Mouse (Mus musculus): Measurements from ENCODE around the gene Plxna1.
A peak's percentile ranks its signal among the peaks of the same experiment; 100 is the strongest.

The Plxna1 gene

GRCm38 (mm10) chr6:89362281-89363106 is at the start of gene Plxna1:
Gene Plxna1, minus strand, starts transcription at chr6:89362620.
- peak; percentile 79 for DNase-seq

- no peak for DNase-seq
These were observed 46.6 kb upstream of the Plxna1 start for GRCm38 (mm10) chr6:89409041-89409440.

- DNase-seq, result no peak
These were observed 45.8 kb upstream of the Plxna1 start for GRCm38 (mm10) chr6:89408259-89408658.

GRCm38 (mm10) chr6:89407247-89407889 is 44.9 kb upstream of the Plxna1 start:
- DNase-seq, result no peak

DNA sequence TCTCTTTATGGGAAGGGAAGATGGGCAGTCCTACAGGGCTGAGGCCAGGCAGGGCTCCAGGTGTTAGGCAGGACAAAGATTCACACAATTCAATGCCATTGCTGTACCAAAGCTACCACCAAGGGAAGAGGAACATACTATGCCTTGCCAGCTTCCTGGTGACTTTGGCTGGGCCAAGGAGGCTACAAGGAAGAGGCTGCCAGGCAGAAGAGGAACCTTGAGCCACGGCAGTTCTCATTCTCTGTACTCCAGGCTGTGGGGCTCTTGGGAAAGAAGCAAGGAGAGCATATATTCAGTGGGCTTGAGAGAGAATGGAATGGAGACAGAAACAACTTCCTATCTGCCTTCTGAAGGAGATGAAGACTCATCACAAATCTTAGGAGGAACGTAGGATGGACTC is 42.5 kb upstream of the Plxna1 start:
- no peak for DNase-seq

GRCm38 (mm10) chr6:89403257-89404225 is 41.1 kb upstream of the Plxna1 start:
- peak; percentile 38 for DNase-seq

DNA sequence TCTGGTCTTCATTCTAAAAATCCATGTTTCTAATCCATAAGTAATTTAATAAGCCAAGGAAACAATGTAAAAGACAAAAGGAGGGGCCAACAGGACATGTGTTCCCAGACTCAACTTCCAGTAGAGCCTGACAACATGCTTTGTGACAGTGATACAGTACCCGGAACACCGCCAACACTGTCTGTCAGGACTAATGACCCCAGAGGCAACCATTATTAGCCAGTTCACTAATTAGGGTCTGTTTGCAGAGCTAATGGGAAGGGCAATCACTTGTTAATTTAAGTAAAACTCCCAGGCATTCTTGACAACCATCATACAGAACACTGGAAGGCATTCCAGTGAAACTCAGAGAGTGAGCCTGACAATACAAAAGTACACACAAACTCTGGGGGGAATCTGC is 40.0 kb upstream of the Plxna1 start:
- DNase-seq, result peak; percentile 21

GRCm38 (mm10) chr6:89399564-89399963 is 37.1 kb upstream of the Plxna1 start:
- DNase-seq, result no peak

DNA sequence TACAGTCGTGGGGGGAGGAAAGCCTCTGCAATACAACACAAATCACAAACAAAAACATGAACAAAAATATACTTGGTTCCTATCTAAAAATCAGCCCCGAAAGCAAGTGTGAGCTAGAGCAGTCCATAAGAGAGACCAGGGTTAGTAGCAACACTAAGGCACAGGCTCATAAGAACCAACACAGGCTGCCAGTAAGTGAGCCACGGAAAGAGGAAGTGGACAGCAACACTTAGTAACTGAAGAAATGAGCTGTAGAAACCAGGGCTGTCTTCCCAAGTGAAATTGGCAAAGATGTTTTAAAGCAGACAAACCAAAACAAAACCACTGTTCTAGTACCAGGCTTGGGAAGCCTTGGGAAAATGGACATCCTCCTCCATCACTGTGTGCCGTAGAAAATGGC is 35.5 kb upstream of the Plxna1 start:
- no peak for DNase-seq

DNA sequence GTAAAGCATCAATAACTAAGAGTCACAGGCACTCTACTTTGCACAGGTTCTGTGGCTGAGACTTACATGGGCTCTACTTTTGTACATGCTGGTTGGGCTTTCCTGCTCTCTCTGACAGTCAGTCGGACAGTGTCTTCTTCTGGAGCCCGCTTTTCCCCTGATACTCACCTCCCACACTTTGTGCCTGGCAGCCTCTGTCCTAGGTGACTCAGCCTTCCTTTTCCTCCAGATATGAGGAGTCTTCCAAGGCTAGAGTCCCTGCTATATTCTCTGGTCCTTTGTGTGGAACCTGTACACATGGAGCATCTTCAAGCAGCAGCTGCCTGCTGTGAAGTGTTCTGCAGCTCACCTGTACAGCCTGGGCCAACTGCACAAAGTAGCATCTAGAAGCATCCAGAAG is 31.4 kb upstream of the Plxna1 start:
- DNase-seq, result no peak

DNA sequence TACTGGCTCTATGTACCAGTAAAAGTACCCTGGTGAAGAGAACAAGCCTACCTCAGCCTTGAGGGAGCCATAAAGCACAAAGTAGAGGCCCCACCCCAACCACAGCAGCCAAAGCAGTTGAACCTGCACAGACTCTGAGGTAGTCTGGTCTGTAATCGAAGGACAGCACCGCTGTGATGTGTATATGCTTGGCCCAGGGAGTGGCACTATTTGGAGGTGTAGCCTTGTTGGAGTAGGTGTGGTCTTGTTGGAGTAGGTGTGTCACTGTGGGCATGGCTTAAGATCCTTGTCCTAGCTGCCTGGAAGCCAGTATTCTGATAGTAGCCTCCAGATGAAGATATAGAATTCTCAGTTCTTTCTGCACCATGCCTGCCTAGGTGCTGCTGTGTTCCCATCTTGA is 29.8 kb upstream of the Plxna1 start:
- DNase-seq, result no peak

DNA sequence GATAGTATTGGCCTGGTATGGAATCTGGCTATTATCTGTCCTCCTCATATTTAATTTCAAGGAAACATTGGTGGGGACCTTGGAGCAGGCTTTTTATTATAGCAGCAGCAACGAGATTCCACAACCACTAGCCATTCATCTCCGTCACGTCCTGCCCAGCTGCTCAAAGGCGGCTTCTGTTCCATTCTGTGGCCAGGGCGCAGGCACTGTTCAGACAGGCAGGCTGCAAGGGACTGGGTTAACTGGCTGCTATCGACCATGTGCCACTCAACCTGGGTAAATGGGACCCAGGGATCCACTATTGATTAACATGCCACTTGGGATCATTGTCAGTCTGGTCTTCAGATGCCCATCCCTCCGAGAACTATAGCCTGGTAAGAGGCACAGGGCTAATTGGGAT is 27.4 kb upstream of the Plxna1 start:
- DNase-seq, result no peak

DNA sequence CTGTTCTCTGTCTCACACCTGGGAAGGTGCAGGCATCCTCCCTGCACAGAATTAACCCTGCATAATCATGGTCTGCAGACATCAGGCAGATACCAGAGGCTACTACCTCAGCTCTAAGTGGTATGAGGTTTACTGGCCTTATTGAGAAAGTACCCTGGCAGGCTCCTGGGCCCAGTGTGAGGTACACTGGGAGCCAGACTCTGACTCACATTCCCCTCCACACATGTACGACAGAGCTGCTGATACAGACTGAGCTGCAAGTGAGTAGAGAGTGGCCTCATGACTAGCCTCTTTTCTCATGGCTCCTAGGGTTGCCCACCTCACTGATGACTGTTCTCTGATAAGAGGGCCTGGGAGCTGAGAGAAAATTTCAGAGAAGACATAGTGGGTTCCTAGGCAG is 24.5 kb upstream of the Plxna1 start:
- no peak for DNase-seq

- DNase-seq, result no peak
These were observed 22.3 kb upstream of the Plxna1 start for GRCm38 (mm10) chr6:89384699-89385098.

DNA sequence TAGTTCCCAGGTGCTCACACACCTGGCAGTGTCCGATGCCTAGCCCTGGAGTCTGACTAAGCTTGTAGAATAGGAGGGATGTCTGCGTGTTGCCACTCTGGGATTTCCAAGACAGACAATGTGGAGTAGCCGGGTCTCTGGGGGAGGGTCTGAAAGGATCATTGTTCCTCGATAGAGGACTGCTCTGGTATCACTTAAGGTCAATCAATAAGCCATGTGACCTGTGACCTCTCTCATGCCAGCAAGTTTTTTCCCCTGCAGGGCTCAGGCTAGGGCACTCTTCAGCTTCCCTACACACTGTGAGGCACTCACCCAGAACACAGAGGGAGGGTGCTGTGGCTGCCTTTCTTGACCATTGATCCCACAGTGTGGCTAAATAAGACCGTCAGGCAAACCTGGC is 19.4 kb upstream of the Plxna1 start:
- DNase-seq, result no peak

- no peak for DNase-seq
These were observed 18.8 kb upstream of the Plxna1 start for GRCm38 (mm10) chr6:89381172-89381571.

- no peak for DNase-seq
These were observed 18.3 kb upstream of the Plxna1 start for GRCm38 (mm10) chr6:89380751-89381150.

GRCm38 (mm10) chr6:89378264-89378663 is 15.8 kb upstream of the Plxna1 start:
- DNase-seq, result no peak

DNA sequence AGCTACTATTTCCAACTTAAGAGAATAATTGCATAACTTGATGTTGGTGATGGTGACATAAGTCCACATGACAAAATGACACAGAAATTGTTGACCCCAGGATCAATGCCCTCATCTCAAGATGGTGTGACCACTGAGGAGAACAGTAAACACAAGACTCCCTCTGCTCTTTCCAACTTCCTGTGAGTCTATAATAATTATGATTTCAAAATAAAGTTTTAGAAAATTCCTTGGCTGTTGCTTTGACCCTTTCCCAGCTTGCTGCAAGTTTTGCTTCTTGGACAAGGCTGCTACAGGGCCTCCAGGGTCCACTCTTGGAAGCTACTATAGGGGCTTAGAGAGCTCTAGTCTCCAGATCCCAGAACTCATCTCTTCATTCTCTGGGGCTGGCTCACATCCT is 6.4 kb upstream of the Plxna1 start:
- peak; percentile 39 for DNase-seq

DNA sequence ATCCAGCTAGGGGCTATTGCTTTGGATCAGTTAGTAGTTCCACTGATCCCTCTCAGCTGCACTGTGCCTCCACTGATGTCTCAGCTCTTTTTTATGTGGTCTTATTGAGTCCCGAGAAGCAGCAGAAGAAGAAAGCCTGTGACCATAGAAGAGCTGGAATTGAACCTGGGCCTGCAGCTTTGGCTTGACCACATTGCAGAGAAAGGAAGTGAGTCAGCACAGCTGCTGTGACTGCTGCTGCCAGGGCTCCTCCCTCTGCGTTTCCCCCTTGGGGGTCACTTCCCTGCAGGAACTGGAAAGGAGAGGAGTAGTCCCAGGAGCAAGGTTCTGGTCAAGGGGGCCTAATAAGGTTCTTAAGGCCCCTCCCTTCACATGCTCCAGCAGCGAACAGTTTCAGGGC is 1.9 kb upstream of the Plxna1 start:
- no peak for DNase-seq

DNA sequence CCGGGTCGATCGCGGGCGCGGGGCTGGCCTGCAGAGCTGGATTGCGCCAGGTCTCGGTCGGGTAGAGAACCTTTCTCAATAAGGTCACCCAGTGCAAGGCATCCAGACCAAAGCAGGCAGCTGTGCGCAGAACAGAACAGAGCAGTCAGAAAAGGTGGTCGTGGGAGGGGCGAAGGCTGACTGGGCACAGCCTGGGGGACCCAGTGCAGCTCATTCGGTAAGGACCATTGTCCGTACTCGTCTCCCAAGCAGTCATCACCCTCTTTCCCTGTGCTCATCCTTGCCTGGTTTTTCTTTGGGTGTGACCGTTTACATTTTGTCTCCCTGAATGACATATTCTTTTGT is 659 bp upstream of the Plxna1 start:
- DNase-seq, result no peak

DNA sequence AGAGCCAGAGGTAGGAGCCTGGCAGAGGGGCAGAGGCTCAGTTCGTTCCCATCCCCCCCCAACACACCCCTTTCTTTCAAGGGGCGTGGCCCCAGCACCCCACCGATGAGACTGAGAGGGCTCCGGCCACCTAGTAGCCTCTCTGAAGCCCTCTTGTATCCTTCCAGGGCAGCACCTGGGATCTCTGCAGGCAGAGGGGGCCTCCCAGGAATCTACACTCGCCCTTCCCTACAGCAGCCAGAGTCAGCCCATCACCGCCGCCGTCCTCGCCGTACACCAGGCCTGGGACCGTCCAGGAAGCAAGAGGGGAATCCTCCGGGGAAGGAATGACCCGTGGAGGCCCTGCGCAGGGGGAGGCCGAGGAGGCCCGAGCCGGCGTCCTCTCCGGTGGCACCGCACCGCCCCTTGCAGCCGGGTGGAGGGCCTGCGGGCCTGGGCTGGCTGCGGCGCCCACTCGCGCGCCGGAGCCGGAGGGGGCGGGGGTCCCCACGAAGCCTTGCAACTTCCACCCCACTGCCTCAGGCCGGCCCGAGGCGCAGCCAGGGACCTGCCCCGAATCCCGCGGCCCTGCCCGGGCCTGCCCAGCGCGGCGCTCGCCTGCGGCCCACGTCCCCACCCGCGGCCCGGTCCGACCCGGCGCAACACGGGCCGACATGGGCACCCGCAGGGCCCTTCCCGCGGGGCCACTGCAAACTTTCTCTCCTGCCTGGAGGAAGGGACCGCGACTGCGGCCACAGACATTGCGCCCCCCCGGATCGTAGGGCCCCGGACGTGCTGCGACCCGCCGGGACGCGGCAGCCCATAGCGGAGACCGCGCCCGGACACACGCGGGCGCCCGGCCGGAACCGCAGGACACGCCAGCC is 771 bp downstream of the Plxna1 start:
- peak; percentile 72 for DNase-seq

Measured in kidney, postnatal 14 days (tissue).